Mouse (Mus musculus): ENCODE measurements around the gene Ube2n. TPM values are rescaled to one million over a fixed set of nuclear protein-coding genes. Genes with fewer than 3 reads are reported as not detected.

Gene Ube2n
- polyA plus RNA-seq, 1 experiment from 2014 or later = 439 TPM

- H3K27ac ChIP-seq (replicated peaks) = peak overlapping the region; percentile 82
- DNase-seq (ENCODE audit: low spot score) = peak; percentile 59
- peaks cover 6% of the 10 kb centered on the region for H3K36me3 ChIP-seq (replicated peaks)
- peaks cover 39% of the 10 kb centered on the region for H3K4me1 ChIP-seq
- H3K9me3 ChIP-seq = no peaks in the 10 kb centered on the region
- peak overlapping the region; percentile 32 for H3K4me3 ChIP-seq
- 11% methylated on average over 14 of the region's 14 CpGs for WGBS
- H3K27me3 ChIP-seq (replicated peaks; ENCODE audit: low read depth, poor library complexity, severe bottlenecking) = no peaks in the 10 kb centered on the region
Observed at GRCm38 (mm10) chr10:95565156-95565854, 50.4 kb downstream of the Ube2n start.

GRCm38 (mm10) chr10:95566786-95567185, 51.8 kb downstream of the Ube2n start:
- no peak for DNase-seq (ENCODE audit: low spot score)
- no peak overlapping the region for H3K27ac ChIP-seq (replicated peaks)

GRCm38 (mm10) chr10:95567550-95567949, 52.6 kb downstream of the Ube2n start:
- 65% methylated on average over 5 of the region's 5 CpGs for WGBS
- H3K4me1 ChIP-seq = peaks cover 21% of the 10 kb centered on the region
- no peaks in the 10 kb centered on the region for H3K9me3 ChIP-seq
- 0 out of 2 replicates have a peak overlapping the region, but pooled peaks have one; percentile 12 for H3K27ac ChIP-seq (replicated peaks)
- H3K27me3 ChIP-seq (replicated peaks; ENCODE audit: low read depth, poor library complexity, severe bottlenecking) = no peaks in the 10 kb centered on the region
- no peaks in the 10 kb centered on the region for H3K36me3 ChIP-seq (replicated peaks)
- no peak for DNase-seq (ENCODE audit: low spot score)
- H3K4me3 ChIP-seq = no peak overlapping the region

More at GRCm38 (mm10) chr10:95566786-95567185, 51.8 kb downstream of the Ube2n start:
- peaks cover 28% of the 10 kb centered on the region for H3K4me1 ChIP-seq
- H3K4me3 ChIP-seq = no peak overlapping the region
- no peaks in the 10 kb centered on the region for H3K36me3 ChIP-seq (replicated peaks)
- no peaks in the 10 kb centered on the region for H3K9me3 ChIP-seq
- WGBS = 89% methylated on average over 3 of the region's 3 CpGs
- H3K27me3 ChIP-seq (replicated peaks; ENCODE audit: low read depth, poor library complexity, severe bottlenecking) = no peaks in the 10 kb centered on the region

GRCm38 (mm10) chr10:95568016-95568415, 53.1 kb downstream of the Ube2n start:
- no peak for DNase-seq (ENCODE audit: low spot score)
- Histone ChIP-seq H3K4me1 (peaks cover 20% of the 10 kb centered on the region), H3K27ac (replicated peaks) (0 out of 2 replicates have a peak overlapping the region, but pooled peaks have one; percentile 12), H3K27me3 (replicated peaks; ENCODE audit: low read depth, poor library complexity, severe bottlenecking) (no peaks in the 10 kb centered on the region), H3K36me3 (replicated peaks) (no peaks in the 10 kb centered on the region), H3K4me3 (no peak overlapping the region), H3K9me3 (no peaks in the 10 kb centered on the region)
- 84% methylated on average over 6 of the region's 6 CpGs for WGBS

GRCm38 (mm10) chr10:95569441-95569840, 54.5 kb downstream of the Ube2n start:
- peaks cover 17% of the 10 kb centered on the region for H3K4me1 ChIP-seq
- H3K27me3 ChIP-seq (replicated peaks; ENCODE audit: low read depth, poor library complexity, severe bottlenecking) = no peaks in the 10 kb centered on the region
- no peak overlapping the region for H3K4me3 ChIP-seq
- no peak for DNase-seq (ENCODE audit: low spot score)
- H3K27ac ChIP-seq (replicated peaks) = no peak overlapping the region
- 78% methylated on average over 2 of the region's 2 CpGs for WGBS
- H3K36me3 ChIP-seq (replicated peaks) = no peaks in the 10 kb centered on the region
- no peaks in the 10 kb centered on the region for H3K9me3 ChIP-seq

- Histone ChIP-seq H3K9me3 (no peaks in the 10 kb centered on the region), H3K27me3 (replicated peaks; ENCODE audit: low read depth, poor library complexity, severe bottlenecking) (no peaks in the 10 kb centered on the region), H3K4me3 (no peak overlapping the region), H3K36me3 (replicated peaks) (no peaks in the 10 kb centered on the region), H3K4me1 (peaks cover 23% of the 10 kb centered on the region), H3K27ac (replicated peaks) (no peak overlapping the region)
- 83% methylated on average over 4 of the region's 4 CpGs for WGBS
- no peak for DNase-seq (ENCODE audit: low spot score)
Observed at GRCm38 (mm10) chr10:95574994-95575393, 60.0 kb downstream of the Ube2n start.

GRCm38 (mm10) chr10:95575839-95576380, 61.0 kb downstream of the Ube2n start:
- WGBS = 77% methylated on average over 10 of the region's 10 CpGs
- H3K27ac ChIP-seq (replicated peaks) = peak overlapping the region; percentile 41; the same call in 1 of the 2 replicates

GRCm38 (mm10) chr10:95576876-95577566, 62.1 kb downstream of the Ube2n start:
- Histone ChIP-seq H3K27me3 (replicated peaks; ENCODE audit: low read depth, poor library complexity, severe bottlenecking) (no peaks in the 10 kb centered on the region), H3K27ac (replicated peaks) (peak overlapping the region; percentile 69), H3K9me3 (no peaks in the 10 kb centered on the region), H3K36me3 (replicated peaks) (no peaks in the 10 kb centered on the region), H3K4me1 (peaks cover 23% of the 10 kb centered on the region), H3K4me3 (no peak overlapping the region)
- 62% methylated on average over 14 of the region's 14 CpGs for WGBS
- DNase-seq (ENCODE audit: low spot score) = no peak

More at GRCm38 (mm10) chr10:95575839-95576380, 61.0 kb downstream of the Ube2n start:
- Histone ChIP-seq H3K36me3 (replicated peaks) (no peaks in the 10 kb centered on the region), H3K4me3 (no peak overlapping the region), H3K9me3 (no peaks in the 10 kb centered on the region), H3K27me3 (replicated peaks; ENCODE audit: low read depth, poor library complexity, severe bottlenecking) (no peaks in the 10 kb centered on the region), H3K4me1 (peaks cover 23% of the 10 kb centered on the region)
- DNase-seq (ENCODE audit: low spot score) = no peak

GRCm38 (mm10) chr10:95577567-95577950, 62.6 kb downstream of the Ube2n start:
- no peaks in the 10 kb centered on the region for H3K36me3 ChIP-seq (replicated peaks)
- H3K4me1 ChIP-seq = peaks cover 23% of the 10 kb centered on the region
- peak; percentile 47 for DNase-seq (ENCODE audit: low spot score)
- H3K27ac ChIP-seq (replicated peaks) = peak overlapping the region; percentile 69
- no peak overlapping the region for H3K4me3 ChIP-seq
- 37% methylated on average over 4 of the region's 4 CpGs for WGBS
- H3K9me3 ChIP-seq = no peaks in the 10 kb centered on the region
- no peaks in the 10 kb centered on the region for H3K27me3 ChIP-seq (replicated peaks; ENCODE audit: low read depth, poor library complexity, severe bottlenecking)

- Histone ChIP-seq H3K27me3 (replicated peaks; ENCODE audit: low read depth, poor library complexity, severe bottlenecking) (no peaks in the 10 kb centered on the region), H3K4me3 (no peak overlapping the region), H3K4me1 (no peaks in the 10 kb centered on the region; the same call in 1 of the 2 replicates), H3K9me3 (0 out of 2 replicates have a peak, but pooled peaks cover 3% of the 10 kb centered on the region), H3K27ac (replicated peaks) (no peak overlapping the region), H3K36me3 (replicated peaks) (no peaks in the 10 kb centered on the region)
- no peak for DNase-seq (ENCODE audit: low spot score)
- WGBS = 85% methylated on average over 6 of the region's 6 CpGs
Observed at GRCm38 (mm10) chr10:95585554-95585953, 70.6 kb downstream of the Ube2n start.

GRCm38 (mm10) chr10:95587509-95588220, 72.7 kb downstream of the Ube2n start:
- no peaks in the 10 kb centered on the region; the same call in 1 of the 2 replicates for H3K4me1 ChIP-seq
- H3K36me3 ChIP-seq (replicated peaks) = no peaks in the 10 kb centered on the region
- 0 out of 2 replicates have a peak, but pooled peaks cover 3% of the 10 kb centered on the region for H3K9me3 ChIP-seq
- no peak overlapping the region for H3K27ac ChIP-seq (replicated peaks)
- WGBS = 70% methylated on average over 8 of the region's 8 CpGs
- H3K4me3 ChIP-seq = no peak overlapping the region
- no peak for DNase-seq (ENCODE audit: low spot score)
- H3K27me3 ChIP-seq (replicated peaks; ENCODE audit: low read depth, poor library complexity, severe bottlenecking) = peaks cover 5% of the 10 kb centered on the region; the same call in 1 of the 2 replicates

GRCm38 (mm10) chr10:95589196-95589595, 74.3 kb downstream of the Ube2n start:
- no peak for DNase-seq (ENCODE audit: low spot score)

More at GRCm38 (mm10) chr10:95589196-95589595, 74.3 kb downstream of the Ube2n start:
- Histone ChIP-seq H3K27me3 (replicated peaks; ENCODE audit: low read depth, poor library complexity, severe bottlenecking) (peaks cover 19% of the 10 kb centered on the region), H3K4me1 (no peaks in the 10 kb centered on the region; the same call in 1 of the 2 replicates), H3K9me3 (0 out of 2 replicates have a peak, but pooled peaks cover 3% of the 10 kb centered on the region), H3K4me3 (no peak overlapping the region), H3K36me3 (replicated peaks) (no peaks in the 10 kb centered on the region), H3K27ac (replicated peaks) (no peak overlapping the region)
- WGBS = 93% methylated on average over 4 of the region's 4 CpGs

All from embryonic facial prominence, embryonic 10.5 days (tissue).